Mouse (Mus musculus): Measurements from ENCODE around the gene Mllt6. TPM values are rescaled to one million over a fixed set of nuclear protein-coding genes. Genes with fewer than 3 reads are reported as not detected.
A peak's percentile ranks its signal among the peaks of the same experiment; 100 is the strongest.

Mllt6 gene
- polyA plus RNA-seq, 1 experiment from 2014 or later: 3.4 TPM

DNA sequence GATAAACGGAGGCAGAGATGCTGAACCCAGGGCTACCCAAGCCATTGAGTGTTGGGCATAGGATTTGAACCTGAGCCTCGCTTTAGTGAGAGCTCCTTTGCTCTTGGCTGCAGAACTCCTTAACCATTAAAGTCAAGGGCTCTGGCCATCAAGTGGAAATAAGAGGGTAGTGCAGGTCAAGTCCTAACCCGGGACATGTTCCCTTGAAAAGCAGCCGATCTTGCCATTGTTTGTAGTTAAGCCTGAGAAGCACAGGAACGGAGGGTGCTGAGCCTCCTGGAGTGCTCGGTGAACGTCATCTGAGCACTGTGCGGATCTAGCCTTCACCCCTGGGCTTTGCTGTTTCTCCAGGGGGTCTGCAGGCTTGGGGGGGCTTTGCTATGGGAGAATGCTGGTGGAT, 14.6 kb downstream of the Mllt6 start:
- DNase-seq (ENCODE audit: low spot score) (no peak), ATAC-seq (replicated peaks; ENCODE audit: low FRiP score) (no peak)
- WGBS: 29% methylated on average over 8 of the region's 8 CpGs
- no peak overlapping the region for H3K4me2 ChIP-seq (ENCODE audit: low read depth, low read length, severe bottlenecking)
- H3K4me1 ChIP-seq (replicated peaks; ENCODE audit: control insufficient read depth, insufficient read depth, low read length): peaks cover 17% of the 10 kb centered on the region
- no peak overlapping the region for H3K27ac ChIP-seq (ENCODE audit: low read depth, low read length)
- H3K4me3 ChIP-seq (ENCODE audit: low read depth, low read length): no peak overlapping the region
- H3K27me3 ChIP-seq (ENCODE audit: control insufficient read depth, insufficient read depth, low read length): no peaks in the 10 kb centered on the region
- no peak overlapping the region for H3K9ac ChIP-seq (ENCODE audit: low read length)
- peaks cover 14% of the 10 kb centered on the region for H3K36me3 ChIP-seq (ENCODE audit: control insufficient read depth, insufficient read depth, low read length)
- H3K9me3 ChIP-seq (ENCODE audit: control insufficient read depth, low read length): no peaks in the 10 kb centered on the region

DNA sequence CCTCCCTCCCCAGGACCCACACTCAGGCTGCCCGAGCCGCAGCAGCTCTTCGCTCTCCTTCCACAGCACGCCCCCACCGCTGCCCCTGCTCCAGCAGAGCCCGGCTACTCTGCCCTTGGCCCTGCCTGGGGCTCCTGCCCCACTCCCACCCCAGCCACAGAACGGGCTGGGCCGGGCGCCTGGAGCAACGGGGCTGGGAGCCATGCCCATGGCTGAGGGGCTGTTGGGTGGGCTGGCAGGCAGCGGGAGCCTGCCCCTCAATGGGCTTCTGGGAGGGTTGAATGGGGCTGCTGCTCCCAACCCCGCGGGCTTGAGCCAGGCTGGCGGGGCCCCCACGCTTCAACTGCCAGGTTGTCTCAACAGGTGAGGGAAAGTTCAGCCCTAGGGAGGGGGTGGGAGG, 15.1 kb downstream of the Mllt6 start:
- H3K4me3 ChIP-seq (ENCODE audit: low read depth, low read length): no peak overlapping the region
- H3K27ac ChIP-seq (ENCODE audit: low read depth, low read length): no peak overlapping the region
- 71% methylated on average over 13 of the region's 15 CpGs for WGBS
- H3K4me2 ChIP-seq (ENCODE audit: low read depth, low read length, severe bottlenecking): no peak overlapping the region
- peaks cover 14% of the 10 kb centered on the region for H3K36me3 ChIP-seq (ENCODE audit: control insufficient read depth, insufficient read depth, low read length)
- H3K27me3 ChIP-seq (ENCODE audit: control insufficient read depth, insufficient read depth, low read length): no peaks in the 10 kb centered on the region
- no peak overlapping the region for H3K9ac ChIP-seq (ENCODE audit: low read length)
- ATAC-seq (replicated peaks; ENCODE audit: low FRiP score) (no peak), DNase-seq (ENCODE audit: low spot score) (no peak)
- no peaks in the 10 kb centered on the region for H3K9me3 ChIP-seq (ENCODE audit: control insufficient read depth, low read length)
- H3K4me1 ChIP-seq (replicated peaks; ENCODE audit: control insufficient read depth, insufficient read depth, low read length): peaks cover 17% of the 10 kb centered on the region

- Histone ChIP-seq H3K9me3 (ENCODE audit: control insufficient read depth, low read length) (no peaks in the 10 kb centered on the region), H3K4me1 (replicated peaks; ENCODE audit: control insufficient read depth, insufficient read depth, low read length) (peaks cover 17% of the 10 kb centered on the region), H3K27ac (ENCODE audit: low read depth, low read length) (no peak overlapping the region), H3K4me2 (ENCODE audit: low read depth, low read length, severe bottlenecking) (no peak overlapping the region), H3K9ac (ENCODE audit: low read length) (no peak overlapping the region; the same call in 1 of the 2 replicates), H3K4me3 (ENCODE audit: low read depth, low read length) (no peak overlapping the region), H3K36me3 (ENCODE audit: control insufficient read depth, insufficient read depth, low read length) (peaks cover 6% of the 10 kb centered on the region; the same call in 1 of the 2 replicates), H3K27me3 (ENCODE audit: control insufficient read depth, insufficient read depth, low read length) (no peaks in the 10 kb centered on the region; the same call in 1 of the 2 replicates)
- no peak for ATAC-seq (replicated peaks; ENCODE audit: low FRiP score)
- 87% methylated on average over 12 of the region's 12 CpGs for WGBS
- DNase-seq (ENCODE audit: low spot score): no peak
Observed at GRCm38 (mm10) chr11:97680430-97680829, 17.2 kb downstream of the Mllt6 start.

DNA sequence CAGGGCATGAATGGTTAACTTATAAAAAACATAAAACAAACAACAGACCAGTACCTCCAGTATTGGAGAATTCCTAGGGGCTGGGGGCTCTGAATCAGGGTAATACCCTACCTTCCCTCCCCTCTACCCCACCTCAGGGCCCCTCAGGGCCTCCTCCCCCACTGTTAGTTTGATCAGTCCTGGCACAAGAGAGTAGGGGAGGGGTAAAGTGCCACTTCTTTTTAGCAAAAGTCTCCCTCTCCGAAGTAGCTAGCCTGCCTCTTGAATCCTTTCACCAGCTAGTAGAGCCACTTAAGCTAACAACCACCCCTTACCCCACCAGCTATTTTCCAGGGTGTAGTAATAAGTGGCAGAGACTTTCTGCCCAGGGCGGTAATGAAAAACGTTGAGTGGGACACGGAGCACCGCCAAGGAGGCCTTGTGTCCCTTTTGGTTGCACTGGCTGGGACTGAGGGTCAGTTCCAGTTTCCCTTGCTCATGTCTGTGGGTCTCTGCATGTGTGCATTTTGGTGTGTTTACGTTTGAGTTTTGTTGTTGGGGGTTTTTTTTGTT, 19.4 kb downstream of the Mllt6 start:
- Histone ChIP-seq H3K4me1 (replicated peaks; ENCODE audit: control insufficient read depth, insufficient read depth, low read length) (peaks cover 12% of the 10 kb centered on the region; the same call in 1 of the 2 replicates), H3K9ac (ENCODE audit: low read length) (no peak overlapping the region), H3K27ac (ENCODE audit: low read depth, low read length) (no peak overlapping the region), H3K27me3 (ENCODE audit: control insufficient read depth, insufficient read depth, low read length) (no peaks in the 10 kb centered on the region; the same call in 1 of the 2 replicates), H3K36me3 (ENCODE audit: control insufficient read depth, insufficient read depth, low read length) (peaks cover 6% of the 10 kb centered on the region; the same call in 1 of the 2 replicates), H3K4me3 (ENCODE audit: low read depth, low read length) (no peak overlapping the region), H3K4me2 (ENCODE audit: low read depth, low read length, severe bottlenecking) (no peak overlapping the region), H3K9me3 (ENCODE audit: control insufficient read depth, low read length) (no peaks in the 10 kb centered on the region)
- no peak for DNase-seq (ENCODE audit: low spot score)
- WGBS: 77% methylated on average over 6 of the region's 6 CpGs
- no peak for ATAC-seq (replicated peaks; ENCODE audit: low FRiP score)

DNA sequence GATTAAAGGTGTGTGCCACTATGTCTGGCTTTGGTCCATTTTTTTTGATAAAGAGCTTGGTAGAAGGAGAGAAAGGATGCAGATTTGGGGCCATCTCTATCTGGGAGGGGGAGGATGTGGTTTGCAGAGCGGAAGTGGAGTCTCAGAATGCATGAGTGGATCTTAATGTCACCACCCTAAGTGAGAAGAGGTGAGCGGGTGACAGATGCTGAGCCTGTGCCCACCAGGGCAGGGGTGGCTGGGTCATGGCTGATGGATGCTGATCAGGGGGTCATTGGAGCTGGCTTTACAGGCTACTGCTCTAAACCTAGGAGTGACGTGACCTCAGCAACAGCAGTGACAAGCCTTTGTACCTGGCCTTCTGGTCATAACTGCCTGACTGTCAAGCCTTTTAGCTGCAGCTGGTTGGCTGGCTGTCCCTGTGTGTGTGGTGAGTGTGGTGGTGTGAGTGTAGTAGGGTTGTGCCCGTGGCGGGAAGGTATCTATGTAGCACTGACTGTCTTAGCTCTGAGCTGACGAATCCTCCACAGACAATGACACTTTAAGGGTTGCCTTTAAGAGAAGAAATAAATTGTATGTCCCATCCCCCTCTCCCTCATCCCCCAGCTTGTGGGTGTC, 21.0 kb downstream of the Mllt6 start:
- H3K4me1 ChIP-seq (replicated peaks; ENCODE audit: control insufficient read depth, insufficient read depth, low read length): peaks cover 2% of the 10 kb centered on the region; the same call in 1 of the 2 replicates
- H3K27me3 ChIP-seq (ENCODE audit: control insufficient read depth, insufficient read depth, low read length): no peaks in the 10 kb centered on the region; the same call in 1 of the 2 replicates
- H3K36me3 ChIP-seq (ENCODE audit: control insufficient read depth, insufficient read depth, low read length): peaks cover 9% of the 10 kb centered on the region; the same call in 1 of the 2 replicates
- H3K9ac ChIP-seq (ENCODE audit: low read length): no peak overlapping the region
- DNase-seq (ENCODE audit: low spot score): no peak
- ATAC-seq (replicated peaks; ENCODE audit: low FRiP score): no peak
- H3K27ac ChIP-seq (ENCODE audit: low read depth, low read length): no peak overlapping the region
- no peaks in the 10 kb centered on the region for H3K9me3 ChIP-seq (ENCODE audit: control insufficient read depth, low read length)
- H3K4me3 ChIP-seq (ENCODE audit: low read depth, low read length): no peak overlapping the region
- 86% methylated on average over 6 of the region's 6 CpGs for WGBS
- H3K4me2 ChIP-seq (ENCODE audit: low read depth, low read length, severe bottlenecking): no peak overlapping the region

DNA sequence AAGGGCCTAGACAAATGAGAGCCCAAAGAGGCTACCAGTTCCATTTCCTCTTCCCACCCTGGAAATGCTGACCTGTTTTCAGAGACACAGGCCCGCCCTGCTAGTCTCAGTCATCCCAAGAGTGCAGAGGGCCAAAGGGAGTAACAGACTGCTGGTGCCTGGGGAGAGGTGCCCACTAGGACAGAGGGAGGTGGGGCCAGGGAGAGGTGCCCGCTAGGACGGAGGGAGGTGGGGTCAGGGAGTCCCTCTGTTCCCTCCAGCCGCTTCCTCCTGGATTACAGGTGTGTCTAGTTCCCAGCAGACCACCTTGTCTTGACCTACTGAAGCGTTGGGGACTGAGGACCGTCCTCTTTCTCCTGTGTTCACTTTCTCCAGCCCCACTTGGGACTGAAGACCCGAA, 21.6 kb downstream of the Mllt6 start:
- Histone ChIP-seq H3K27me3 (ENCODE audit: control insufficient read depth, insufficient read depth, low read length) (no peaks in the 10 kb centered on the region; the same call in 1 of the 2 replicates), H3K36me3 (ENCODE audit: control insufficient read depth, insufficient read depth, low read length) (peaks cover 9% of the 10 kb centered on the region; the same call in 1 of the 2 replicates), H3K4me2 (ENCODE audit: low read depth, low read length, severe bottlenecking) (no peak overlapping the region; the same call in 1 of the 2 replicates), H3K27ac (ENCODE audit: low read depth, low read length) (no peak overlapping the region), H3K4me3 (ENCODE audit: low read depth, low read length) (no peak overlapping the region), H3K4me1 (replicated peaks; ENCODE audit: control insufficient read depth, insufficient read depth, low read length) (peaks cover 2% of the 10 kb centered on the region; the same call in 1 of the 2 replicates), H3K9ac (ENCODE audit: low read length) (no peak overlapping the region), H3K9me3 (ENCODE audit: control insufficient read depth, low read length) (no peaks in the 10 kb centered on the region)
- ATAC-seq (replicated peaks; ENCODE audit: low FRiP score) (no peak), DNase-seq (ENCODE audit: low spot score) (no peak)
- WGBS: 40% methylated on average over 7 of the region's 7 CpGs

DNA sequence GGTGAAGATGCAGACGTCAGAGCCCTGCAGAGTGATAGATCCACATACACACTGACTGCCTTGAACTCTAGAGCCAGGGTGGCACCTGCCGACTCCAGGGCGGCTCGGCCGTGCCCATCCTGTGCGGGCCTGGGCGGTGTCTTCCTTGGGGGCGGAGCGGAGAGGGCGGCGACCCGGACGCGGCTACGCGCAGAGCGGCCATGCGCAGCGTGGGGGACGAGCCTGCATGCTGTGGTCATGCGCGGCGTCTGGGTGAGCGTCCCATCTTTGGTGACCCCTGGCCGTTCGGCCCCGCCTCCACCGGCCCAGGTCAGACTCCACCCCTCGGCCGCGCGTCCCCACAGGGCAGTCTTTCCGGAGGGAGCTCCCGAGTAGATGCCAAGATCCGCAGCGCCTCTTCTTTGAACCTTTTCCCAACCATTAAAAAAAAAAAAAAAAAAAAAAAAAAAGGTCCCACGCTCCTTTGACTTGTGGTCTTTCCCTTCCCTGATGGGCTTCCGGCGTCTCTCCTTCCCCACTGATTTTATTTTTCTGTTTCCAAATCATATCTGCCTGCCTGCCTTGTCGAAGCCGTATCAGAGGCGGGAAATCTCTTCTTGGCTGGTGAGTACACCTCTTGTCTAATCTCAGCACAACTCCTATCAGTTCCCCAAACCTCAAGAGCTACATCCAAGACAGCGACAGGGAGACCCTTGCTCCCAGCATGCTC, 22.6 kb downstream of the Mllt6 start, which contains the start of gene Cisd3:
Gene Cisd3 (plus strand): TSS at position 214 of the 709 bp plus-strand sequence.
- H3K4me1 ChIP-seq (replicated peaks; ENCODE audit: control insufficient read depth, insufficient read depth, low read length): peaks cover 2% of the 10 kb centered on the region; the same call in 1 of the 2 replicates
- DNase-seq (ENCODE audit: low spot score) (peak; percentile 91), ATAC-seq (replicated peaks; ENCODE audit: low FRiP score) (peak; percentile 80)
- H3K4me3 ChIP-seq (ENCODE audit: low read depth, low read length): peak within 1 kb of the TSS; percentile 22
- WGBS: 1% methylated on average over 43 of the region's 43 CpGs
- no peak within 1 kb of the TSS for H3K27ac ChIP-seq (ENCODE audit: low read depth, low read length)
- H3K27me3 ChIP-seq (ENCODE audit: control insufficient read depth, insufficient read depth, low read length): no peaks in the 10 kb centered on the region; the same call in 1 of the 2 replicates
- H3K36me3 ChIP-seq (ENCODE audit: control insufficient read depth, insufficient read depth, low read length): peaks cover 4% of the 10 kb centered on the region; the same call in 1 of the 2 replicates
- peak within 1 kb of the TSS; percentile 28 for H3K9ac ChIP-seq (ENCODE audit: low read length)
- H3K4me2 ChIP-seq (ENCODE audit: low read depth, low read length, severe bottlenecking): peak within 1 kb of the TSS; percentile 71
- no peaks in the 10 kb centered on the region for H3K9me3 ChIP-seq (ENCODE audit: control insufficient read depth, low read length)

DNA sequence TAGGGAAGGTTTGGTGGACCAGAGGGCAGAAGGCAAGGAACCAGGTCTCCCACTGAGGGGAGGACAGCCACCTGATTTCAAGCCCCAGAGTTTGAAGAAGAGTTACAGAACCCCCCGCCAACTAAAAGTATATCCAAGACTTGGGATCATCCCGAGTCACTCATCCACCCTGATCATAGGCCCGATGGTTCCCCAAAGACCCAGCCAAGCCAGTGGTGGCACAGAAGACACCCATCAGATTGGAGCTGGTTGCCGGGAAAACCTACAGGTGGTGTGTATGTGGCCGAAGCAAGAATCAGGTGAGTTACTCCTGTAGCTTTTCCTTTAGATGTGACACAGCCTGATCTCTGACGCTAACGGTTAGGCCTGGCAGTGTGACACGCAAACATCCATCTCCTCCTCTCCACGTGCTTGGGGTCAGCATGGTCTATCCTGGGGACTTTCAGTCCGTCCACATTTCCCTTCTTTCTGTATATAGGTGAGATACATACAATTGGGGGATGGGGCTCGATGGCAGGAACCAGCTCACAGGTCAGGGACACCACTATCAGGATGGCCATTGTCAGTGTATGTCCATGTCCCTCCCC, 23.2 kb downstream of the Mllt6 start:
- no peak for ATAC-seq (replicated peaks; ENCODE audit: low FRiP score)
- Histone ChIP-seq H3K4me3 (ENCODE audit: low read depth, low read length) (peak overlapping the region; percentile 22; the same call in 1 of the 2 replicates), H3K4me2 (ENCODE audit: low read depth, low read length, severe bottlenecking) (peak overlapping the region; percentile 71), H3K9ac (ENCODE audit: low read length) (peak overlapping the region; percentile 28), H3K9me3 (ENCODE audit: control insufficient read depth, low read length) (no peaks in the 10 kb centered on the region), H3K27me3 (ENCODE audit: control insufficient read depth, insufficient read depth, low read length) (no peaks in the 10 kb centered on the region; the same call in 1 of the 2 replicates), H3K4me1 (replicated peaks; ENCODE audit: control insufficient read depth, insufficient read depth, low read length) (peaks cover 2% of the 10 kb centered on the region; the same call in 1 of the 2 replicates), H3K36me3 (ENCODE audit: control insufficient read depth, insufficient read depth, low read length) (peaks cover 3% of the 10 kb centered on the region; the same call in 1 of the 2 replicates), H3K27ac (ENCODE audit: low read depth, low read length) (no peak overlapping the region)
- DNase-seq (ENCODE audit: low spot score): no peak
- WGBS: 73% methylated on average over 11 of the region's 11 CpGs
